Mouse (Mus musculus): ENCODE measurements around the gene Mcm9. TPM values are rescaled to one million over a fixed set of nuclear protein-coding genes. Genes with fewer than 3 reads are reported as not detected.

Mcm9 gene
- 16.5 TPM for polyA plus RNA-seq (2014; fragmentation: Illumina TruSeq; extraction: RNeasy Lipid Tissue Mini Kit (QIAGEN cat#74804); ENCODE audit: low read depth, low replicate concordance)

DNA sequence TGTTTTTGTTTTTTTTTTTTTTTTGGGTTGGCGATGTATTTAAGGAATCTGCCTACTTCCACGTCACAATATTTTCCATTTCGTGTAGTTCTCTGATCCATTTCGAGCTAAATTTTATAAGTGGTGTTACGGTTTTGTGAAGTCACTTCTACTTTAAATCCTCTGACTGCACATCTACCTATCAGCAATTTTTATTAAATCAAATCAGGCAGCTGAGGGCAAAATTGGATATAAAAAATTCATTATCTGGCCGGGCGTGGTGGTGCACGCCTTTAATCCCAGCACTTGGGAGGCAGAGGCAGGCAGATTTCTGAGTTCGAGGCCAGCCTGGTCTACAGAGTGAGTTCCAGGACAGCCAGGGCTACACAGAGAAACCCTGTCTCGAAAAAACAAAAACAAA, at the start of gene Mcm9:
Gene Mcm9 (minus strand): TSS at position 101 of the 400 bp plus-strand sequence.

DNA sequence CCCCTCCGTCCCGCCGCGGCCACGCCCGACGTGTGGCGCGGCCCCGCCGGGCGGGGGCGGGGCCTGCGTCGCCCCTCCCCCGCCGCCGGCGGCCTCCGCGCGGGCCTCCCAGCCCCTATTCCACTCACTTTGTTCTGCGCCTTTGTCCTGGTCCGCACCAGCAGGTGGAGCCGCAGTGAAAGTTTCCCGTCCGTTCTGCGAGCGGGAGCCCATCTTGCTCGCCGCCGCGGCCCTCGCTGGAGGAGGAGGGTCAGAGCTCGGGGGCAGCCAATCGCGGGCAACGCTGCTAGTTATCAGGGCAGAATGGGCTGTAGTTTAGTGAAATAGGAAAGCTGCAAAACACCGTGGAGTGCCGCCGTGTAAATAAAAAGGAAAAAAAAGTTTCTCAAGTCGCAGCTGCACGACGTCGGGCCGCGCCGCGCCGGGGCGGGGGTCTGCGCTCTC, 33.5 kb downstream of the Mcm9 start, which contains the start of gene Asf1a:
Gene Asf1a (plus strand): TSS at position 81 of the 444 bp plus-strand sequence.

Other genes starting within 250 kb of the Mcm9 start
- 109 TPM for gene Asf1a, start 33.7 kb downstream of the Mcm9 start, polyA plus RNA-seq (2014; fragmentation: Illumina TruSeq; extraction: RNeasy Lipid Tissue Mini Kit (QIAGEN cat#74804); ENCODE audit: low read depth, low replicate concordance)
- gene Fam184a, start 120.7 kb upstream of the Mcm9 start, polyA plus RNA-seq (2014; fragmentation: Illumina TruSeq; extraction: RNeasy Lipid Tissue Mini Kit (QIAGEN cat#74804); ENCODE audit: low read depth, low replicate concordance) = 2.4 TPM

Measured in adrenal gland, adult 10 weeks (tissue).